Mouse (Mus musculus) G1E (cell line): ENCODE data around the gene Plxna4. TPM values are rescaled to one million over a fixed set of nuclear protein-coding genes. Genes with fewer than 3 reads are reported as not detected.

Experiments used
- ATAC-seq: 2 replicates; pipeline ENCODE4 v1.8.0; 2016; ENCODE audit warnings: mild to moderate bottlenecking; ENCODE audit not compliant: insufficient number of reproducible peaks, poor library complexity, low FRiP score, severe bottlenecking; ENCODE audit errors: extremely low read depth
- DNase-seq: peaks from one replicate; pipeline ENCODE4 v3.0.0; 2012; ENCODE audit warnings: low spot score
- H3K27me3 ChIP-seq: 2 replicates; pipeline ENCODE4 v1.6.1; 2012; ENCODE audit warnings: mild to moderate bottlenecking, low read length, inconsistent platforms; ENCODE audit not compliant: insufficient read depth
- H3K36me3 ChIP-seq: replicated peaks from 2 replicates; pipeline ENCODE3; 2012; ENCODE audit warnings: mild to moderate bottlenecking, inconsistent platforms
- H3K4me1 ChIP-seq: 2 replicates; pipeline ENCODE4 v1.6.1; 2012; ENCODE audit warnings: low read depth, low read length, inconsistent platforms, mixed read lengths; ENCODE audit not compliant: insufficient read depth
- H3K4me3 ChIP-seq: 2 replicates; pipeline ENCODE4 v1.5.1; 2012; ENCODE audit warnings: low read depth, mild to moderate bottlenecking, inconsistent platforms, low read length, moderate library complexity, mixed read lengths
- H3K9me3 ChIP-seq: replicated peaks from 2 replicates; pipeline ENCODE4 v1.6.1; 2012; ENCODE audit warnings: inconsistent platforms
- CTCF ChIP-seq: IDR thresholded peaks from 2 replicates; pipeline ENCODE4 v1.5.1; 2012; ENCODE audit warnings: low read depth, low read length, inconsistent platforms, mixed read lengths
- GATA1 ChIP-seq: IDR thresholded peaks from 2 replicates; pipeline ENCODE4 v1.6.1; 2012; ENCODE audit warnings: borderline replicate concordance, low read length, inconsistent platforms, mixed read lengths
- GATA2 ChIP-seq: IDR thresholded peaks from 2 replicates; pipeline ENCODE4 v1.6.1; 2012; ENCODE audit warnings: low read depth, low read length, inconsistent platforms, borderline replicate concordance
- POLR2AphosphoS5 ChIP-seq: IDR thresholded peaks from 2 replicates; pipeline ENCODE4 v1.6.1; 2012; ENCODE audit warnings: low read depth, low read length, inconsistent platforms; ENCODE audit not compliant: insufficient replicate concordance
- TAL1 ChIP-seq: conservative IDR thresholded peaks from 2 replicates; pipeline ENCODE4 v1.6.1; 2012; ENCODE audit warnings: low read depth, low read length, inconsistent platforms, mixed read lengths
- polyA plus RNA-seq: library from polyadenylated mRNA; stranded (reverse); fragments of >175 nt; gene quantifications from 2 replicates; pipeline ENCODE4 v1.2.3, GENCODE M21; 2012
- total RNA-seq, 2 experiments: library from RNA; stranded (forward) in 1 of 2; stranded (reverse) in 1 of 2; fragments of 200-1000 nt in 1 of 2; fragments of >200 nt in 1 of 2; fragmentation: Nextera tagmentation in 1 of 2; gene quantifications; 2 replicates each; pipeline ENCODE4 v1.2.3; 2014 to 2017

Plxna4 gene
- total and polyA plus RNA-seq, 3 experiments, result 0.11 TPM; not detected in 2

DNA sequence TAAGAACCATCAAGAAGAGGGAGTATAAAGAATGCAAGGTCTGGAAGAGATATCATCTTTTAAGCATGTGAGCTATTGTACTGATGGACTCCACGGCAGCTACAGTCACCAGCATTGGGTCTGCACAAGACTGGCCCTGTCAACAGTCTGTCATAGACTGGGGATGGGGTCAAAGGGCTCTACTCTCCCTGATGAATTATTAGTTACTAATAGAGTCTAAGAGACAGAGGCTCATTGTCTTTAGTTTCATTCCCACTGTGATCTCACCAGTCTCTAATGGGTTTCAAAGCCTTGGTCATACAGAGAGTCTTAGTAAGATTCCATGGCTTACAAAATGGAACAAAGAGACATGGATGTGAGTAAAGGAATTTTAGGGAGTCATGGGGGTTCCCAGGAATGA is 467.1 kb downstream of the Plxna4 start:
- Histone ChIP-seq H3K4me1 (no peaks in the 10 kb centered on the region), H3K4me3 (no peak overlapping the region), H3K36me3 (no peaks in the 10 kb centered on the region), H3K9me3 (no peaks in the 10 kb centered on the region), H3K27me3 (no peaks in the 10 kb centered on the region)
- no peak for TF ChIP-seq GATA2
- no peak for TF ChIP-seq TAL1
- no peak for TF ChIP-seq GATA1
- TF ChIP-seq POLR2AphosphoS5, result no peak
- TF ChIP-seq CTCF, result no peak
- ATAC-seq (no peak), DNase-seq (no peak)

GRCm38 (mm10) chr6:32109207-32109606 is 478.8 kb downstream of the Plxna4 start:
- Histone ChIP-seq H3K36me3 (no peaks in the 10 kb centered on the region), H3K9me3 (no peaks in the 10 kb centered on the region), H3K4me3 (no peak overlapping the region), H3K27me3 (no peaks in the 10 kb centered on the region), H3K4me1 (no peaks in the 10 kb centered on the region)
- DNase-seq (no peak), ATAC-seq (no peak)
- TF ChIP-seq POLR2AphosphoS5, result no peak
- no peak for TF ChIP-seq GATA1
- TF ChIP-seq CTCF, result no peak
- no peak for TF ChIP-seq TAL1
- no peak for TF ChIP-seq GATA2

- DNase-seq, result no peak
- Histone ChIP-seq H3K27me3 (no peaks in the 10 kb centered on the region), H3K36me3 (no peaks in the 10 kb centered on the region), H3K4me1 (no peaks in the 10 kb centered on the region), H3K9me3 (no peaks in the 10 kb centered on the region), H3K4me3 (no peak overlapping the region)
- ATAC-seq, result no peak
- TF ChIP-seq TAL1, result no peak
- TF ChIP-seq POLR2AphosphoS5, result no peak
- TF ChIP-seq GATA1, result no peak
- no peak for TF ChIP-seq CTCF
- TF ChIP-seq GATA2, result no peak
Observed at GRCm38 (mm10) chr6:32105547-32106275, 482.3 kb downstream of the Plxna4 start.
